Mouse (Mus musculus): ENCODE data around the gene Smim14. TPM values are rescaled to one million over a fixed set of nuclear protein-coding genes. Genes with fewer than 3 reads are reported as not detected.
"Not testable (repeated sequence)": the region's sequence is repeated elsewhere in the genome, so short reads cannot be mapped to it uniquely, and the experiment has no call there.

The Smim14 gene
- polyA plus RNA-seq, 1 experiment from 2014 or later = 102 TPM

- no peak for DNase-seq (ENCODE audit: low spot score)
- no peaks in the 10 kb centered on the region for H3K36me3 ChIP-seq (ENCODE audit: control insufficient read depth, insufficient read depth, low read length)
- H3K4me1 ChIP-seq (ENCODE audit: control insufficient read depth, insufficient read depth, low read length) = no peaks in the 10 kb centered on the region
- H3K4me2 ChIP-seq (ENCODE audit: low read depth) = no peak overlapping the region
- no peak overlapping the region for H3K27ac ChIP-seq (ENCODE audit: low read depth, low read length)
- no peak overlapping the region for H3K9ac ChIP-seq (ENCODE audit: low read length)
- no peaks in the 10 kb centered on the region for H3K9me3 ChIP-seq (ENCODE audit: control insufficient read depth, low read length)
- WGBS = 92% methylated on average over 1 of the region's 1 CpGs
- ATAC-seq (ENCODE audit: insufficient read depth, low FRiP score, low TSS enrichment) = no peak
- H3K27me3 ChIP-seq (ENCODE audit: control insufficient read depth, insufficient read depth, low read length) = no peaks in the 10 kb centered on the region
- H3K4me3 ChIP-seq (ENCODE audit: low read depth, low read length) = no peak overlapping the region
Measured at GRCm38 (mm10) chr5:65549677-65550076, 12.7 kb upstream of the Smim14 start.

DNA sequence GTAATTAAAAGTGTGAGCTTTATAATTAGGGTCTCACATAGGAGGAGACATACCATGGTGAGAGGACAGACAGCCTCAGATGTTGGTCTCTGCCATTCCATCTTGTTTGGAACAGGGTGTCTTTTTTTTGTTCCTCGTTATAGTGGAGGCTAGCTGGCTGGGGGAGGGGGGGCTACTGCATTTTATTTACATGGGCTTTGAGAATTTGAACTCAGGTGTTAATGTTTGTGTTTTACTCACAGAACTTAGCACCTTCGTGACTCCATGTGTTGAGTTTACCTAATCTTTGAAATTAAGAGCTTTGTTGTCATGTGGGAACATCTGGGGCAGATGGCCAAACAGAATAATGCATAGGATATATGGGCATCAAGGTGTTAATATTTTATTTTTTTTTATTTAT, 7.6 kb upstream of the Smim14 start:
- Histone ChIP-seq H3K27me3 (ENCODE audit: control insufficient read depth, insufficient read depth, low read length) (no peaks in the 10 kb centered on the region), H3K4me2 (ENCODE audit: low read depth) (no peak overlapping the region), H3K36me3 (ENCODE audit: control insufficient read depth, insufficient read depth, low read length) (no peaks in the 10 kb centered on the region), H3K4me3 (ENCODE audit: low read depth, low read length) (no peak overlapping the region), H3K9ac (ENCODE audit: low read length) (no peak overlapping the region), H3K9me3 (ENCODE audit: control insufficient read depth, low read length) (no peaks in the 10 kb centered on the region), H3K4me1 (ENCODE audit: control insufficient read depth, insufficient read depth, low read length) (no peaks in the 10 kb centered on the region), H3K27ac (ENCODE audit: low read depth, low read length) (no peak overlapping the region)
- no peak for ATAC-seq (ENCODE audit: insufficient read depth, low FRiP score, low TSS enrichment)
- DNase-seq (ENCODE audit: low spot score) = no peak
- WGBS = 97% methylated on average over 2 of the region's 2 CpGs

- WGBS = 81% methylated on average over 1 of the region's 1 CpGs
Measured at GRCm38 (mm10) chr5:65543491-65543890, 6.5 kb upstream of the Smim14 start.

DNA sequence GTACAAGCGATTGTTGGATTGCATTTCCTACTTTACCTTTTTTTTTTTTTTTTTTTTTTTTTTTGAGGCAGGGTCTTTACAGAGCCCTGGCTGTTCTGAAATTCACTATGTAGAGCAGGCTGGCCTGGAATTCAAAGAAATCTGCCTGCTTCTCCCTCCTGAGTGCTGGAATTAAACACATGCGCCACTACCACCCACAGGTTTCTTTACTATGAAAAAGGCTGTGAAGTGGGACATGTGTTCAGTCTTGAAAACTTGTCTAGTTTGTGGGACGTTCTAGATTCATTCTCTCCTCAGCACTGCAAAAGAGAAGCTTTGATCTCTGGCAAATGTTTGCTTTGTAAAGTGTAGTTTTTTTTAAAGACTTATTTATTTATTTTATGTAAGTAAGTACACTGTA, 4.9 kb upstream of the Smim14 start:
- ATAC-seq (ENCODE audit: insufficient read depth, low FRiP score, low TSS enrichment) = no peak
- Histone ChIP-seq H3K27ac (ENCODE audit: low read depth, low read length) (no peak overlapping the region), H3K9ac (ENCODE audit: low read length) (no peak overlapping the region), H3K9me3 (ENCODE audit: control insufficient read depth, low read length) (no peaks in the 10 kb centered on the region), H3K4me3 (ENCODE audit: low read depth, low read length) (no peak overlapping the region), H3K4me1 (ENCODE audit: control insufficient read depth, insufficient read depth, low read length) (peaks cover 4% of the 10 kb centered on the region; the same call in 1 of the 2 replicates), H3K36me3 (ENCODE audit: control insufficient read depth, insufficient read depth, low read length) (no peaks in the 10 kb centered on the region), H3K4me2 (ENCODE audit: low read depth) (no peak overlapping the region), H3K27me3 (ENCODE audit: control insufficient read depth, insufficient read depth, low read length) (no peaks in the 10 kb centered on the region)
- DNase-seq (ENCODE audit: low spot score) = no peak
- 92% methylated on average over 3 of the region's 3 CpGs for WGBS

More at GRCm38 (mm10) chr5:65543491-65543890, 6.5 kb upstream of the Smim14 start:
- Histone ChIP-seq H3K9ac (ENCODE audit: low read length) (no peak overlapping the region), H3K27me3 (ENCODE audit: control insufficient read depth, insufficient read depth, low read length) (no peaks in the 10 kb centered on the region), H3K4me1 (ENCODE audit: control insufficient read depth, insufficient read depth, low read length) (peaks cover 4% of the 10 kb centered on the region; the same call in 1 of the 2 replicates), H3K9me3 (ENCODE audit: control insufficient read depth, low read length) (no peaks in the 10 kb centered on the region), H3K4me3 (ENCODE audit: low read depth, low read length) (no peak overlapping the region), H3K36me3 (ENCODE audit: control insufficient read depth, insufficient read depth, low read length) (no peaks in the 10 kb centered on the region), H3K27ac (ENCODE audit: low read depth, low read length) (no peak overlapping the region), H3K4me2 (ENCODE audit: low read depth) (no peak overlapping the region)
- DNase-seq (ENCODE audit: low spot score) = no peak
- ATAC-seq (ENCODE audit: insufficient read depth, low FRiP score, low TSS enrichment) = no peak

DNA sequence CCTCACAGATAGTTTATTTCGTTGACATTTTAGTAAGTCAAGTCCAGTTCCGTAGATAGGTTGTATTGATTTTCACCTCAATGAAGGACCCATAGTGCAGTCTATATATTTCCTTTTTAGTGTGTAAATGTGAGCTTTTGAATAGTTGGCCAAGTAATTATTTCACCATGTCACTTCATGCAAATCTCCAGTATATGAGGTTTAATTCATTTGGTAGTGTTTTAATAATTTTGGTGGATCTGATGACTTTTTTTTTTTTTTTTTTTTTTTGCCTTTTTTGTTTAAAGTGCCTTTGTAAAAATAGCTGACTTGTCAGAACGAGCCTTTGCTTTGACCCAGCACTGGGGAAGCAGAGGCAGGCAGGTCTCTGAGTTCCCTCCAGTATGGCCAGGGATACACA, 2.8 kb upstream of the Smim14 start:
- Histone ChIP-seq H3K36me3 (ENCODE audit: control insufficient read depth, insufficient read depth, low read length) (no peaks in the 10 kb centered on the region), H3K4me1 (ENCODE audit: control insufficient read depth, insufficient read depth, low read length) (peaks cover 4% of the 10 kb centered on the region; the same call in 1 of the 2 replicates), H3K4me3 (ENCODE audit: low read depth, low read length) (no peak overlapping the region), H3K9me3 (ENCODE audit: control insufficient read depth, low read length) (no peaks in the 10 kb centered on the region), H3K4me2 (ENCODE audit: low read depth) (no peak overlapping the region), H3K27ac (ENCODE audit: low read depth, low read length) (no peak overlapping the region), H3K27me3 (ENCODE audit: control insufficient read depth, insufficient read depth, low read length) (no peaks in the 10 kb centered on the region), H3K9ac (ENCODE audit: low read length) (no peak overlapping the region)
- ATAC-seq (ENCODE audit: insufficient read depth, low FRiP score, low TSS enrichment) = no peak
- 96% methylated on average over 3 of the region's 3 CpGs for WGBS
- DNase-seq (ENCODE audit: low spot score) = no peak

- peaks cover 4% of the 10 kb centered on the region; the same call in 1 of the 2 replicates for H3K4me1 ChIP-seq (ENCODE audit: control insufficient read depth, insufficient read depth, low read length)
- no peaks in the 10 kb centered on the region for H3K36me3 ChIP-seq (ENCODE audit: control insufficient read depth, insufficient read depth, low read length)
- ATAC-seq (ENCODE audit: insufficient read depth, low FRiP score, low TSS enrichment) = no peak
- H3K4me2 ChIP-seq (ENCODE audit: low read depth) = peak overlapping the region; percentile 30
- H3K27me3 ChIP-seq (ENCODE audit: control insufficient read depth, insufficient read depth, low read length) = no peaks in the 10 kb centered on the region
- peak overlapping the region; percentile 6; the same call in 1 of the 2 replicates for H3K4me3 ChIP-seq (ENCODE audit: low read depth, low read length)
- no peak overlapping the region for H3K9ac ChIP-seq (ENCODE audit: low read length)
- no peak for DNase-seq (ENCODE audit: low spot score)
- no peaks in the 10 kb centered on the region for H3K9me3 ChIP-seq (ENCODE audit: control insufficient read depth, low read length)
- H3K27ac ChIP-seq (ENCODE audit: low read depth, low read length) = no peak overlapping the region
- WGBS = 41% methylated on average over 4 of the region's 4 CpGs
Measured at GRCm38 (mm10) chr5:65538829-65539228, 1.8 kb upstream of the Smim14 start.

DNA sequence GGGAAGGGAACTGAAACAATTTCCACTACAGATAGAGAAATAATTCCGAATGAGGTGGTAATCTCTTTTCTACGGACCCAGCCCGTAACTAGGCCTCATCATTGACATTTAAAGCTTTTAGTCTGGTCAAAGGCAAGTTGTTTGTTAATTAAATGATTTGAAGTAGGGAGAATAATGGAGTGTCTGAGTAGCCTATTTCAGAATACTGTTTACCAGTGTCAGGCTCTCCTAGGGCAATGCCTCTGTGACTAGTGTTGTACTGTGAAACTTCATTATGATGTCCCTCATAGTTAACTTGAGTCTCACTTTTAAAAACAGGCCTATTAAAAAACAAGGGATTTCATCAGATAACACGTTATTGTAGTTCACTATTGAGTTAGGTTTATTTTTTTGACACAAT, 1.1 kb upstream of the Smim14 start:
- Histone ChIP-seq H3K36me3 (ENCODE audit: control insufficient read depth, insufficient read depth, low read length) (no peaks in the 10 kb centered on the region), H3K9me3 (ENCODE audit: control insufficient read depth, low read length) (no peaks in the 10 kb centered on the region), H3K4me3 (ENCODE audit: low read depth, low read length) (peak overlapping the region; percentile 94), H3K4me1 (ENCODE audit: control insufficient read depth, insufficient read depth, low read length) (peaks cover 4% of the 10 kb centered on the region; the same call in 1 of the 2 replicates), H3K4me2 (ENCODE audit: low read depth) (peak overlapping the region; percentile 70), H3K27me3 (ENCODE audit: control insufficient read depth, insufficient read depth, low read length) (no peaks in the 10 kb centered on the region), H3K9ac (ENCODE audit: low read length) (peak overlapping the region; percentile 97), H3K27ac (ENCODE audit: low read depth, low read length) (peak overlapping the region; percentile 99)
- no peak for ATAC-seq (ENCODE audit: insufficient read depth, low FRiP score, low TSS enrichment)
- DNase-seq (ENCODE audit: low spot score) = no peak
- WGBS = 4% methylated on average over 4 of the region's 4 CpGs

DNA sequence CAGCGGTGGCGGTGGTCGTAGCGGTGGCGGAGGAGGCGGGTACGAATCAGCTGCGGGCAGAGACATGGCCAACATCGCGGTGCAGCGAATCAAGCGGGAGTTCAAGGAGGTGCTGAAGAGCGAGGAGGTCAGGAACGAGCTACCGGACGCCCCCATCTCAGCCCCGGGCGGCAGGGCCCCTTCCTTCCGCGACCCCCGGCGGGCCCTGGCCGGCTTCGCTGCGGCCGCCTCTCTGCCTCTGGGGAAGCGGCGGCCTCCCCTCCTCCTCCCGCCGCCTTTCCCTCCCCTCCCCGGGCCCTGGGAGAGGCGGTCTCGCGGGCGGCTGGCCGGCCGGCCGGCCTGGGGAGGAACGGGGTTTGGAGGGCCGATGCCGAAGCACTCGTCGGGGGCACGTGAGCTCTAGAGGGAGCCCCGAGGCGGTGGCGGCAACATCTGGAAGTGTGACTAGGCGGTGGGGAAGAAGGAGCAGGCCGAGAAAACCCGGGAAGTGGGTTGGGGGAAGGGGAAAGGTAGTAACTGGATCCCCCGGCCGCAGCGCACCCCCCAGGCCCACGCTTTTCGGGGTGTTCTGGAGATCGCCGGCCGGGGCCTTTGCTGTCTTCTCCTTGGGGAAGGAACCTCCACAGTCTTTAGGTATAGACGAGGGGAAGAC, 562 bp upstream of the Smim14 start:
- H3K27ac ChIP-seq (ENCODE audit: low read depth, low read length) = peak overlapping the region; percentile 99
- peak overlapping the region; percentile 70 for H3K4me2 ChIP-seq (ENCODE audit: low read depth)
- peaks cover 4% of the 10 kb centered on the region; the same call in 1 of the 2 replicates for H3K4me1 ChIP-seq (ENCODE audit: control insufficient read depth, insufficient read depth, low read length)
- peak overlapping the region; percentile 97 for H3K9ac ChIP-seq (ENCODE audit: low read length)
- H3K27me3 ChIP-seq (ENCODE audit: control insufficient read depth, insufficient read depth, low read length) = no peaks in the 10 kb centered on the region
- WGBS = 0% methylated on average over 40 of the region's 59 CpGs
- ATAC-seq (ENCODE audit: insufficient read depth, low FRiP score, low TSS enrichment) (peak; percentile 65), DNase-seq (ENCODE audit: low spot score) (peak; percentile 83)
- no peaks in the 10 kb centered on the region for H3K36me3 ChIP-seq (ENCODE audit: control insufficient read depth, insufficient read depth, low read length)
- no peaks in the 10 kb centered on the region for H3K9me3 ChIP-seq (ENCODE audit: control insufficient read depth, low read length)
- peak overlapping the region; percentile 94 for H3K4me3 ChIP-seq (ENCODE audit: low read depth, low read length)

GRCm38 (mm10) chr5:65536068-65536465, 917 bp downstream of the Smim14 start:
- peak overlapping the region; percentile 70 for H3K4me2 ChIP-seq (ENCODE audit: low read depth)
- H3K27ac ChIP-seq (ENCODE audit: low read depth, low read length) = peak overlapping the region; percentile 99; the same call in 1 of the 2 replicates
- 87% methylated on average over 10 of the region's 10 CpGs for WGBS
- H3K36me3 ChIP-seq (ENCODE audit: control insufficient read depth, insufficient read depth, low read length); H3K9ac ChIP-seq (ENCODE audit: low read length); H3K9me3 ChIP-seq (ENCODE audit: control insufficient read depth, low read length); H3K4me1 ChIP-seq (ENCODE audit: control insufficient read depth, insufficient read depth, low read length); H3K27me3 ChIP-seq (ENCODE audit: control insufficient read depth, insufficient read depth, low read length); ATAC-seq (ENCODE audit: insufficient read depth, low FRiP score, low TSS enrichment); DNase-seq (ENCODE audit: low spot score): not testable (repeated sequence)
- H3K4me3 ChIP-seq (ENCODE audit: low read depth, low read length) = peak overlapping the region; percentile 94; the same call in 1 of the 2 replicates
